Mouse (Mus musculus) kidney, postnatal 0 days (tissue): ENCODE measurements around the gene Cga. TPM values are rescaled to one million over a fixed set of nuclear protein-coding genes. Genes with fewer than 3 reads are reported as not detected.

Experiments
- ATAC-seq: fragments of 200-750 bp; cut with Nextera tagmentation; replicated peaks from 2 replicates; pipeline ENCODE4 v1.8.0; 2017; ENCODE audit warnings: low read depth, moderate number of reproducible peaks, moderate TSS enrichment, moderate library complexity; ENCODE audit not compliant: low FRiP score
- DNase-seq: peaks from one replicate; pipeline ENCODE4 v3.0.0-alpha.2; 2016; ENCODE audit warnings: low spot score
- H3K27ac ChIP-seq: fragments of 300-500 bp; sonication (generic); 2 replicates; pipeline ENCODE4 v1.5.1; 2014; ENCODE audit warnings: mild to moderate bottlenecking
- H3K27me3 ChIP-seq: fragments of 300-500 bp; sonication (generic); 2 replicates; pipeline ENCODE4 v1.6.1; 2014; ENCODE audit warnings: low read length, mixed read lengths; ENCODE audit not compliant: insufficient read depth
- H3K36me3 ChIP-seq: fragments of 300-500 bp; sonication (generic); 2 replicates; pipeline ENCODE4 v1.6.1; 2014; ENCODE audit warnings: low read length, mixed read lengths; ENCODE audit not compliant: insufficient read depth
- H3K4me1 ChIP-seq: fragments of 300-500 bp; sonication (generic); replicated peaks from 2 replicates; pipeline ENCODE4 v1.6.1; 2014; ENCODE audit warnings: antibody characterized with exemption, low read length, mixed read lengths; ENCODE audit not compliant: insufficient read depth
- H3K4me2 ChIP-seq: fragments of 300-500 bp; sonication (generic); 2 replicates; pipeline ENCODE4 v1.6.1; 2014; ENCODE audit warnings: mild to moderate bottlenecking, low read length, moderate library complexity, mixed read lengths
- H3K4me3 ChIP-seq: fragments of 300-500 bp; sonication (generic); replicated peaks from 2 replicates; pipeline ENCODE4 v1.5.1; 2014; ENCODE audit warnings: low read depth, low read length
- H3K9ac ChIP-seq: fragments of 300-500 bp; sonication (generic); 2 replicates; pipeline ENCODE4 v1.6.1; 2014; ENCODE audit warnings: low read depth, low read length
- H3K9me3 ChIP-seq: fragments of 300-500 bp; sonication (generic); replicated peaks from 2 replicates; pipeline ENCODE4 v1.6.1; 2016; ENCODE audit warnings: low read length, inconsistent platforms, mixed read lengths
- CTCF ChIP-seq: IDR thresholded peaks from 2 replicates; pipeline ENCODE4 v1.5.1; 2016; ENCODE audit warnings: antibody characterized with exemption, low read depth, mild to moderate bottlenecking, moderate library complexity
- WGBS: fragments of 180-500 bp; shearing (Covaris S2); extraction: QIAGEN DNeasy Blood & Tissue Kit; methylation state at CpG from one replicate; pipeline ENCODE4 v1.1.7; 2014; 5-methylcytosine and 5-hydroxymethylcytosine counted together
- polyA plus RNA-seq: library from polyadenylated mRNA; unstranded; fragments of >200 nt; fragmentation: Nextera tagmentation; extraction: Ambion mirVana; gene quantifications from 2 replicates; pipeline ENCODE4 v1.2.1, GENCODE M21; 2015

Gene Cga
- not detected in 2 replicates for polyA plus RNA-seq

GRCm38 (mm10) chr4:34893479-34893878 is at the start of gene Cga:
Gene Cga (plus strand): TSS chr4:34893779.
- no peaks in the 10 kb centered on the region for H3K36me3 ChIP-seq

DNA sequence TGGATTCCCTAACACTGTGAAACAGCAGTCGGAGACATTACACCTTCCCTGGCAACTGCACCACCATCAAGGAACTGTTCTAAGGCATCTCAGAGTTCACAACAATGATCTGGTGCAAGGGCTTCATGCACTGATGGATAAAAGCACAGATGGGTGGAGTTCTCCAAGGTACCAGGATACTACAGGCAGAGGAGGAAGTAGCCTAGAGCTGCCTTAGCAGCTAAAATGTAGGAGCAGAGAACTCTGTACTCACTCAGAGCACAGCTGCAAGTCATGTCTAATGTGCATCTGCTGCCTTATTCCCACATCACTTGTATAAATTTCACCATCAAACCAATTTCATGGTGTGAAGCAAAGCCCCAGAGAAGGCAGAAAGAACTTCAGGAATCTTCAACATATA is 49.7 kb upstream of the Cga start:
- Histone ChIP-seq H3K9ac (no peak overlapping the region), H3K27me3 (no peaks in the 10 kb centered on the region), H3K27ac (no peak overlapping the region), H3K36me3 (peaks cover 3% of the 10 kb centered on the region; the same call in 1 of the 2 replicates), H3K4me3 (no peak overlapping the region), H3K4me1 (no peaks in the 10 kb centered on the region), H3K9me3 (no peaks in the 10 kb centered on the region), H3K4me2 (no peak overlapping the region)
- no peak for DNase-seq
- TF ChIP-seq CTCF = no peak
- 78% methylated on average over 1 of the region's 1 CpGs for WGBS
- ATAC-seq = no peak

More at GRCm38 (mm10) chr4:34893479-34893878, at the start of gene Cga:
- Histone ChIP-seq H3K4me2 (no peak within 1 kb of the TSS), H3K9me3 (no peaks in the 10 kb centered on the region), H3K27ac (no peak within 1 kb of the TSS), H3K9ac (no peak within 1 kb of the TSS), H3K4me1 (no peaks in the 10 kb centered on the region), H3K27me3 (peaks cover 16% of the 10 kb centered on the region), H3K4me3 (no peak within 1 kb of the TSS)
- TF ChIP-seq CTCF = no peak
- DNase-seq (no peak), ATAC-seq (no peak)
- 82% methylated on average over 1 of the region's 1 CpGs for WGBS

GRCm38 (mm10) chr4:34847679-34848309 is 45.8 kb upstream of the Cga start:
- Histone ChIP-seq H3K27me3 (no peaks in the 10 kb centered on the region), H3K4me3 (no peak overlapping the region), H3K9ac (no peak overlapping the region), H3K27ac (no peak overlapping the region), H3K9me3 (no peaks in the 10 kb centered on the region), H3K4me1 (no peaks in the 10 kb centered on the region), H3K4me2 (no peak overlapping the region), H3K36me3 (peaks cover 2% of the 10 kb centered on the region; the same call in 1 of the 2 replicates)
- DNase-seq (no peak), ATAC-seq (no peak)
- no peak for TF ChIP-seq CTCF
- 91% methylated on average over 6 of the region's 6 CpGs for WGBS

GRCm38 (mm10) chr4:34850156-34850555 is 43.4 kb upstream of the Cga start:
- peaks cover 2% of the 10 kb centered on the region; the same call in 1 of the 2 replicates for H3K36me3 ChIP-seq
- no peak overlapping the region for H3K27ac ChIP-seq
- ATAC-seq (no peak), DNase-seq (no peak)
- H3K9me3 ChIP-seq = no peaks in the 10 kb centered on the region; the same call in 1 of the 2 replicates
- TF ChIP-seq CTCF = no peak
- 72% methylated on average over 2 of the region's 2 CpGs for WGBS
- H3K4me3 ChIP-seq = no peak overlapping the region
- no peak overlapping the region for H3K4me2 ChIP-seq
- H3K27me3 ChIP-seq = no peaks in the 10 kb centered on the region
- no peaks in the 10 kb centered on the region for H3K4me1 ChIP-seq
- no peak overlapping the region for H3K9ac ChIP-seq

GRCm38 (mm10) chr4:34852051-34852450 is 41.5 kb upstream of the Cga start:
- no peak for ATAC-seq
- H3K9me3 ChIP-seq = no peaks in the 10 kb centered on the region; the same call in 1 of the 2 replicates
- no peak overlapping the region for H3K9ac ChIP-seq
- whole genome bisulfite sequencing = 90% methylated on average over 7 of the region's 7 CpGs
- H3K4me1 ChIP-seq = no peaks in the 10 kb centered on the region
- H3K4me3 ChIP-seq = no peak overlapping the region
- no peak overlapping the region for H3K27ac ChIP-seq
- peaks cover 2% of the 10 kb centered on the region; the same call in 1 of the 2 replicates for H3K36me3 ChIP-seq
- TF ChIP-seq CTCF = no peak
- no peaks in the 10 kb centered on the region for H3K27me3 ChIP-seq
- H3K4me2 ChIP-seq = no peak overlapping the region
- DNase-seq = no peak

GRCm38 (mm10) chr4:34855966-34856365 is 37.6 kb upstream of the Cga start:
- DNase-seq (no peak), ATAC-seq (no peak)
- no peak for TF ChIP-seq CTCF
- no peak overlapping the region for H3K4me3 ChIP-seq
- no peak overlapping the region for H3K9ac ChIP-seq
- no peaks in the 10 kb centered on the region; the same call in 1 of the 2 replicates for H3K9me3 ChIP-seq
- peaks cover 2% of the 10 kb centered on the region; the same call in 1 of the 2 replicates for H3K36me3 ChIP-seq
- H3K27ac ChIP-seq = no peak overlapping the region
- H3K27me3 ChIP-seq = no peaks in the 10 kb centered on the region
- no peak overlapping the region for H3K4me2 ChIP-seq
- H3K4me1 ChIP-seq = no peaks in the 10 kb centered on the region
- 48% methylated on average over 1 of the region's 1 CpGs for WGBS

DNA sequence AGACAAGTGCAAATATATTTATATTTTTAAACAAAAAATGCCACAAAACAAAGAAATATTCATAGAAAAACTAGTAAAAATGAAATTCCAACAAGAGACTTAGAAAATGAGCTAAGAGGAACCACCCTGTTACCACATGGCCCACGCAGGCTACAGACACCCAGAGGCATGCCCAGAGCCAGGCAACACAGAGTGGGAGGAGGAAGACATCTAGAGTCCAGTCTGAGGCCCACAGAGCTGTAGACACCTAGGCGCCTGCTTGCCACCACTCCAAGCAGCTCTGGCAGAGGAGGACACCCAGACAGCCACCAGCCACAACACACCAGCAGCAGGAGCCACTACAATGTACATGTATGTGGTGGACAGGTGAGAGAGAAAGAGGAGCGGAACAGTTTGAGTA is 34.7 kb upstream of the Cga start:
- no peaks in the 10 kb centered on the region for H3K27me3 ChIP-seq
- H3K4me1 ChIP-seq = no peaks in the 10 kb centered on the region
- ATAC-seq (no peak), DNase-seq (no peak)
- H3K9ac ChIP-seq = no peak overlapping the region
- no peak overlapping the region for H3K27ac ChIP-seq
- 97% methylated on average over 3 of the region's 3 CpGs for WGBS
- TF ChIP-seq CTCF = no peak
- no peaks in the 10 kb centered on the region for H3K36me3 ChIP-seq
- H3K4me3 ChIP-seq = no peak overlapping the region
- H3K4me2 ChIP-seq = no peak overlapping the region
- H3K9me3 ChIP-seq = no peaks in the 10 kb centered on the region; the same call in 1 of the 2 replicates
